Mouse (Mus musculus) testis, adult 2 months (tissue): Measurements from ENCODE around the gene Galnt10.

Source experiments
- CTCF ChIP-seq: fragments of 200-500 bp; IDR thresholded peaks from 2 replicates; pipeline ENCODE4 v1.5.1; 2012; ENCODE audit warnings: low read depth, mild to moderate bottlenecking, inconsistent platforms, low read length, moderate library complexity; ENCODE audit not compliant: control insufficient read depth, insufficient read depth, insufficient replicate concordance
- POLR2A ChIP-seq: fragments of 200-500 bp; IDR thresholded peaks from 2 replicates; pipeline ENCODE4 v1.6.1; 2012; ENCODE audit warnings: low read depth, mild to moderate bottlenecking, inconsistent platforms, low read length, moderate library complexity; ENCODE audit not compliant: control insufficient read depth

DNA sequence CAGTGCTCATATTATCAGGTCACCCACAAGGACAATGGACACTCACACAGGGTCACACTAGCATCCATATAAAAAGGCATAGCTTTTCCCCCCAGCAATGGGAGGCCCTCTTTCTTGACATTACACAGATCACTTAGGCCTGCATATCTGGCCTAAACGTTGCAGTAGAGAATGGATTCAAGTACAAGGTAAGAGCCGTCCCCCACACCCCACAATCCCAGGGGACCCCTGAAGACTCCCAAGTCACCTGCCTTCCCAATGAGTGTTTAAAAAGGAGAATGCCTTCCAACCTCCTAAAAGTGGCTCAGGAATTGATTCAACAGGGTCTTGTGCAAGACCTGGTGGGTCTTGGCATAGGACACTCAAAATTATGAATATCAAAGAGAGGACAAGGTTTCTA, 190.1 kb downstream of the Galnt10 start:
- no peak for TF ChIP-seq CTCF
- no peak for TF ChIP-seq POLR2A
